Mouse (Mus musculus) gastrocnemius, postnatal 36 days (tissue): ENCODE data around the gene Cybrd1. TPM values are rescaled to one million over a fixed set of nuclear protein-coding genes. Genes with fewer than 3 reads are reported as not detected.

ENCODE experiments used
- DNase-seq, 2 experiments: peaks; one replicate each; pipeline ENCODE4 v3.0.0; 2022
- intact Hi-C: fragments of 180-260 bp; cut with DNase I; formaldehyde crosslinking; loops from one replicate; pipeline ENCODE4 v1.15.1; 2025
- total RNA-seq, 2 experiments: library from RNA; stranded (reverse); gene quantifications; 2 replicates each; pipeline ENCODE4 v1.2.3; 2021

Cybrd1 gene
- total RNA-seq, 2 experiments from 2014 or later: 0.35 to 0.46 TPM

DNA sequence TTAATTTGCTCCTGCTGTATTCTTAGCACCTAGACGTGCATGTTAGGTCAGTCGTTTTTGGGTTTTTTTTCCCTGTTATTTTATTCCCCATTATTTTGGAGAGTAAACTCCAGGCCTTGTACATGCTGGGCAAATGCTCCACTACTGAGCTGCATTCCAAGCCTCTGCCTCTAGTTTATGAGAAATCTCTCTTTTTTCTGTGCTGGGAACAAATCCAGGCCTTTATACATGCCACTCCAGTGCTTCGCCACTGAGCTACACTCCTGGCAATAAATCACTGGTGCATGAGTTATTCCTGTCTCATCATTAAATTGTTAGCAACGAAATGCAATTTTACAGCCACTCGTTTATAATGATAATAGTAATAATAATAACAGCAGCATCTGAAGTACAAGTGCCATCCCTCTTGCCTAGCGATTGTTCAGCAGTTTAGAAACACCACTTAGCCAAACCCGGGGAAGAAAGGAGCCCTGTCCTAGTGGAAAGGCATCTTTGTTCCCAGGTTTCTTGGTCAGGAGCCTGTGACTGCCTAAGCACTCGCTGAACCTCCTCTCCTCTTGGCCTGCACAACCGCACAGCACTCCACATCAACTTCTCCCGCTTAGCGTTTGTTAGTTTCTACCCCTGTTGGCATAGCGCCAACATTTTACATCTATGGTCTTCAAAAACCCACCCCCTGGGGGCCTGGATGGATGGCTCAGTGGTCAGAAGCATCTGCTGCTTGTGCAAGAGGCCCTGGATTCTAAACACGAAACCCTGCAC is 4.7 kb downstream of the Cybrd1 start:
- DNase-seq: no peak
- intact Hi-C loops: no loop called here

DNA sequence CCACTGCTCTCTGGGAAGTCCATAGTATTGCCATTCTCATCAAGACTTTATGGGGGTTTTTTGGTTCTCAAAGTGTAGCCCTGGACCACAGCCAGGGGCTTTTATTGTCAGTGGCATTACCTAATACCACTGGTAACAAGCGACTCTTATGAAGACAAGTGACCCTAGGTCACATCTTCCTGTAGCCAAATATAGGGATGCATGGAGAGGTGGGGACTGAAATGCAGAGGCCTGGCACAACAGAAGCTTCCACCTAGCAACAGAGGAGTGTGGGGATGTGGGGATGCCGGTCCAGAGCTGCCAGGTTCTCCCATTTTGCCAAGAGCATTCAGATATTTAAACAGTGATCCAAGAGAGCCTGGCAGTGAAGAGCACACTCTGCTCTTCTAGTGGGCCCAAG is 5.9 kb downstream of the Cybrd1 start:
- intact Hi-C loops: no loop called here
- DNase-seq: no peak

DNA sequence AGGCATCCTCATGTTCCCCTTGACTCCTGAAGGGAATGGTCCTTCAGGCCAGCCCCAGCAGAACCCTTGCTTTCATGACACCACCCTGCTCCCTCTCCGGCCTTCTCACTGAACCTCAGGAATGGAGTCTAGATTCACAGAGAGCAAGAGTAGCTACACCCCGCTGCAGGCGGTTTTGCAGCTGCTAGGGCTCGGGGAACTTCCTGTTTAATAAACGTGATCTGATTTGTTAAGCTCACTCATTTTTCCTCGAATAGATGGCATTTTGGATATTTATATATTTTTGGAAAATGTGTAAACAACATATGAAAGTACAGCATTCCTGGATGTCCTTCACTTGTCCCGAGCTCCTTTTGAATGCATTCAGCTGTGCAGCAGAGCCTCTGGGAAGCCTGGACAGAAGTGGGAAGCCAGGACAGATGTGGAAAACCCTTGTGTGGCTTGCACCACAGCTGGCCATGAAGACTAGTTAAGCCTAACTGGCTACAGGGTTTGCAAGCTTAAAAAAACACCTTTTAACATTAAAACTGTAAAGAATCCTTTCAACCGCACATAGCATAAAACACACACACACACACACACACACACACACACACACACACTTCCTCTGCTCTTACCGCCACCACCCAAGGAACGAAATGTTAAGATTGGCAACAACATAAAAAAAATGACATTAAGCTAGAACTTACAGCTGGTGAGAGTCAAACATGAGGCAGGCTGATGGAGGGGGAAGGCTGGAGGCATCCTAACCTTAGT is 10.2 kb downstream of the Cybrd1 start:
- no peak for DNase-seq
- intact Hi-C loops: no loop called here

DNA sequence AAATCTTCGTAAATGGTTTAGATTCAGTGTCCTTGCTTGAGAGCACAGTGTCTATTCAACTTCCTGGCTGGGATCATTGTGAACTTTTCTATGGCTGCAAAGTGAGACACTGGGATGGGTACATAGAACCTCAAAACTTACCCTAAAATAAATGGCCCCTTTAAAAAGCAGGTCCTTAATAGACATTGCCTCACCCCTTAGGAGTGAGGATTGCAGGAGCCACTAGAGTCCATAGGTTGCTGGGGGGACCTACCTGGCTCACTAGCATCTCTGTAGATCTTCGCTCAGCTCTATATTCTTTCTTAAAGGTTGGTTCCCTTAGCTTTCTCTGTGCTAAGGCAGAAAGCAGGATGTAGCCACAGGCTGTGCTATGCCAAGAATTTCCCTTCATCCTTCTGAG is 12.6 kb downstream of the Cybrd1 start:
- intact Hi-C loops: no loop called here
- DNase-seq: no peak

DNA sequence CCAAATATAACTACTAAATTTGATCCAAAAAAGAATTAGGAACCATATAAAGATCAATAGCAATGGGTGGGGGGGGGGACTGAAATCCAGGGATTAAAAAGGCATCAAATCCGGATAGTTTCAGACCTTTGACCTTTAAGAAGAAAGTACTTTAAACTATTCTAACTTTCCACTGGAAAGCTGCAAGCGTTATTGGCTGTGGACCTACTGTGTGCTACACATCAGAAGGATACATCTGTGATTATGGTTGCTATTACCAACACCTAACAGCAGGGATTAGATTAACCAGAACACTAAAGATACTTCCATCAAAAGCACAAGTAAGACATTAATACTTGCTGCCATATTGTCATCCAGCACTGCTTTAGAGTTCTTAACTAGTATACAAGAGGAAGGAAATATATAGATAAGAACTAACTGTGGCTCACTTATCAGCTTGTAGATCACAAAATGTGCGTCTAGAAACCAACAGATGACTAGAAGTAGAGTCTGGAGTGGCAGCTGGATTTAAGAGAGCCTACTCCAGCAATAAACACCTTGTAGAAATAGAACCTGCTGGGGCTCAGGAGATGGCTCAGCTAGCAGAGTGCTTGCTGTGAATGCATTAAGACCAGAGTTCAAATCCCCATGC is 14.3 kb downstream of the Cybrd1 start:
- DNase-seq: no peak
- intact Hi-C loops: no loop called here

DNA sequence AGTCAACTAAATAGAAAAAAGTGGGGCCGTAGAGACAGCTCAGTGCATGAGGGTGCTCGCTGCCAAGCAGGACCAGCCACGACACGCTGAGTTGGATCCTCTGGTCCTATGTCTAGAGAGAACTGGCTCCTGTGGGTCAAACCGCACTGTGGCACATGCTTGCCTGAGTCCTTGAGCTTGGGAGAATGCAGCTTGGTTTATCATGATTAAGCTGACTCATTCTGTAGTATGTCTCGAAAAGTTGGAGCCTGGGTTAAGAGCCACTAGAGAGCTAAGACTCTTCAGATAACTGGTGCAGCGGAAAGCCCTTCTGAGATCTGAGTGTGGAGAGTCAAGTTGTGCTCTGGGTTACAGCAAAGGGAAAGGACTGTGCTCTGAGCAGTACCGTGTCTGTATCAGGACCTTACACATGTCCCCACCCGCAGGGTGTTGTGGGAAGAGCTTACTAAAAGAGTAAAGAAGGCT is 16.4 kb downstream of the Cybrd1 start:
- DNase-seq: no peak
- intact Hi-C loops: no loop called here

DNA sequence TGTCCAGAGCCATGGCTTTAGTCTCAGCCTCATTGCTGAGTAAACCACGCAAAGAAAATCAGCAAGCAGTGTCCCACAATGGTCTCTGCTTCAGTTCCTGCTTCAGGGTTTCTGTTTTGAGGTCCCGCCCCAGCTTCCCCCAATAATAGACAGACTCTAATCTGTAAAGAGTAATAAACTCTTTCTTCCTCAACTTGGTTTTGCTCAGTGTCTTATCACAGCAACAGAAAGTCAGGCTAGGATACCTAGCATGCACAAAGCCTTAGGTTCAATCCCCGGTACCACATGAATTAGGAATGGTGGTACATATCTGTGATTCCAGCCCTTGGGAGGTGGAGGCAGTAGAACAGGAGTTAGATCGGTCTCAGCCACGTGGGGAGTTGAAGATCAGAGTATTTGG is 17.1 kb downstream of the Cybrd1 start:
- DNase-seq: no peak
- intact Hi-C loops: no loop called here

DNA sequence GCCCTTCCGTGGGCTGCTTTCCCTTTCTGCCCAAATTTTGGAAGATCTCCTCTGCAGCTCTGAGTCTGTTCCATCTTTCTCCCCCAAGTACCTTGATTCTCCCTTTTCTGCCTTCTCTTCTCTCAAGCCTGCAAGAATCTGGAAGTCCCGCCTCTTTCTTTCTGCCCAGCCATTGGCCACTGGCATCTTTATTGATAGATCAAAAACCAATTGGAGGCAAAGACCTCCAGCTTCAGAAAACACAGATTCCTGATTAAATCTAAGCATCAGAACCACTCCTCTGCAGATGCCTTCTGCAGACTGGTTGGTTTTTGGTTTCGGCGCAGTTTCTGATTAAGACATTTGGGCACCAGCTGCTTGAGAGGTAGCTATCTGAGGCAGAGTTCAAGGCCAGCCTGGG is 22.9 kb downstream of the Cybrd1 start:
- DNase-seq: no peak
- intact Hi-C loops: no loop called here

DNA sequence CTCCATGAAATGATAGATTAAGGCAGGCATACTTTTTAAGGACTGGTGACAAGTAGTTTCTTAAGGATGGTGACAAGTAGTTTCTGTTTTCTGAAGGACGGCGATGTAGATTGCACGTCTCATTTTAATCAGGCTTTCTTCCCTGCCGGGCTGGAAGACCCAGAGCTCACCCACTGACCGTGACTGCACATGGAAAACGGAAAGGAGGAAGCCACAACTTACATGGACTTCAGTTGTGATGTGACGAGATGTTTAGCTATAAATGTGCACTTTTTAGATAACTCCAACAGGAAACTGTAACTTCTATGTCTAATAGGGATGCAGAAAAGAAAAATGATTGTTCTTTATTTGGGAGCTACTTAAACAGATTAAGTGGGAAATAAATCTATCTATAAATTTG is 24.7 kb downstream of the Cybrd1 start:
- intact Hi-C loops: no loop called here
- DNase-seq: no peak

DNA sequence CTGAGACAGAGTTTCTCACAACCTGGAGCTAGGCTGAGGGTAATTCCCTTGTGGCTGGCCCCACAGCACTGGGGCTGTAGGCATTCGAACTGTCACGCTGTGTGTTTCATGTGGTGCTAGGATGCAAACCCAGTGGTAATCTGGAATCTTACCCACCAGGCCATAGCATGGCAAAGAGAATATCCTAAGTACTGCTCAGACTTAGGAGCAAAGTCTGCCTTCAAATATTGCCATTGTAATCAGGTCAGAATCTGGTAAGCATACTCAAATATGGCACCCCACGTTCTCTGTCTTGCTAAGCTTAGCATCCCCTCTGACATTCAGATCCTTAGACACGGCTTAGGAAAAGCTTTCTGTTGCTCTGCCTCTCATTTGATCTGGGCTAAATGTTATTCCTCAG is 28.1 kb downstream of the Cybrd1 start:
- no peak for DNase-seq
- intact Hi-C loops: no loop called here

DNA sequence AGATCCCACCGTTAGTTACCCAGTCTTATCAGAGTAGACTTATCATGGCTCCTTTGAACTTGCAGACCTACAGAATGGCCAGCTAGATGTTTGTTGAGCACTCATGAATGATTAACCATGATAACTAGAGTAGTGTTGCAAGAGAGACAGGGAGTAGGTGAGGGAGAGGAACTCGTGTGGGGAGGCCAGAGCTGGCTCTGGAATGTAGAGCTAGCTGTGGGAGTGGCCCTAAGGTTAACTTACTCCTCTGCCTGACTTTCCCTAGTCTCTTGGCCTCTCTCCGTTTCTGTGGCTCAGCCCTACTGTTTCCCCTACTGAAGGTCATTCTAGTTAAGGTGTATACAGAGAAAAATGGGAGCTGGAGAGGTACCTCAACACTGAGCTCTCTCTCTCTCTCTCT is 28.5 kb downstream of the Cybrd1 start:
- DNase-seq: no peak
- intact Hi-C loops: no loop called here

DNA sequence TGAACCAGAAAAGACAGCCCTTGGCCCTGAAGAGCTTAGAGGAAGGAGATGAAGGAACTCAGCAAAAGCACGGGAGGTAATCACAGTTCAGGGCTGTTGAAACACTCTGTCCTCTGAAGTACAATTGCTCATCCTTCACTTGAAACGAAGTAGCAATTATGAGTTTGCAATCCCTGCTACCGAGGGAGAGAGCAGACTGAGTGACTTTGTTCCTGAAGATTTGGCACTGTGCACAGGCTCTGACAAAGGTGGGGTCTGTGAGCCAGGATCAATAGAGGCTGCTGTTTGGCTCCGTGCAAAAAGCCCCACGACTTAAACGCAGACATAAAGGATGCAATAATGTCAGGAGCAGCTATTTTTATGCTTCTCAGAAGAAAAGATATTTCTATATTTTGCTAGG is 30.1 kb downstream of the Cybrd1 start:
- no peak for DNase-seq
- intact Hi-C loops: no loop called here

DNA sequence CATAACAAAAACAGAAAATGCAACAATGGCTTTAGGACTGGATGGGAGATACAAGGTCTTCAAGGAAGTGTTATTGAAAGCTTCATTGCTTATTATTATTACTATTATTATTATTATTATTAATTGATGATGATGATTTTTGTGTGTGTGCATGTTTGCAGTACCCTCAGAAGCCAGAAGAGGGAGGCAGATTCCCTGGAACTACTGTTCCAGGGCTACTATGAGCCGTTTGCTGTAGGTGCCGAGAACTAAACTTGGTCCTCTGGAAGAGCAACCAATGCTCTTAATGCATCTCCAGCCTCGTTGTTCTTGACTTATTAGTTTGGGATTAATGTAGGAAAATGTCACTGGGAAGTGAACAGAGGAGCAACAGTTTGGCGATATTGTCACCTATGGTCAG is 34.4 kb downstream of the Cybrd1 start:
- intact Hi-C loops: no loop called here
- no peak for DNase-seq

DNA sequence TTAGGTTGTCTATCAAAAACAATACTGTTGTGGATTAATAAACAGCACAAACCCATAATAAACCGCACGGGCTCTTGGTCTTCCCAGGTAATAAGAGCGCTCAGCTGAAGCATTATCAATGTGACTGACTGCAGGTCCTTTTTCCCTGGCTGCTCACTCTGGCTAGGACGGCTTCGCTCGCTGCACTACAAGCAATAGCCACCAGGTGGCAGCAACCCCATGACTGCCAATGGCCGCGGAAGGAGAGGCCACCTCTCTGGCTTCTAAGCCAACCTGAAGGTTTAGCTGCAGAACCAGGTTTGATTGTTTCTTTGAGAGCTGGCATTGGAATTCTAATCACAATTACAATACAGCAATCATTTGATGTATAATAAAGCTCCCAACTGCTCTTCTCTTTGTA is 37.8 kb downstream of the Cybrd1 start:
- peak; percentile 46 to 57 for DNase-seq
- intact Hi-C loops: loop anchor here (5.0 kb wide), 1 partner anchor 392 kb away; the partner anchor contains the start of gene Dlx2

DNA sequence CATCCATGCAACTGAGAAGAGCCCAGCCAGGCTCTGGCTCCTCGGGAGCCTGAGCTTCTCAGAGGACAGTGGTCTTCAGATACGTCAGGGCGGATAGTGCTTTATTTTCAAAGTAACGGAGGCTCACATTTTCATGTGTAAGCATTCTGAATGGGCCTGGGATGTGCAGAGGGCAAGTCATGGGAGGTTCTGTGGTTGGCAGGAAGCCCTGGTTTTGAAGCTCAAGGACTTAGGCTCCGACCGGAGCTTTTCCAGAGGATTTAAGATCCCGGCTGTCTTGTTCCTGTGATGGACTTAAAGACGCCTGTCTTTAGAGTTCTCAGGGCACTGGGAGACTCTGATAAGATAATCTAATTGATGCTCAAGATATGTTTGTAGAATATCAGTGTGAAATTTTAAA is 38.7 kb downstream of the Cybrd1 start:
- intact Hi-C loops: loop anchor here (5.0 kb wide), 1 partner anchor 391 kb away; the partner anchor contains the start of gene Dlx2

DNA sequence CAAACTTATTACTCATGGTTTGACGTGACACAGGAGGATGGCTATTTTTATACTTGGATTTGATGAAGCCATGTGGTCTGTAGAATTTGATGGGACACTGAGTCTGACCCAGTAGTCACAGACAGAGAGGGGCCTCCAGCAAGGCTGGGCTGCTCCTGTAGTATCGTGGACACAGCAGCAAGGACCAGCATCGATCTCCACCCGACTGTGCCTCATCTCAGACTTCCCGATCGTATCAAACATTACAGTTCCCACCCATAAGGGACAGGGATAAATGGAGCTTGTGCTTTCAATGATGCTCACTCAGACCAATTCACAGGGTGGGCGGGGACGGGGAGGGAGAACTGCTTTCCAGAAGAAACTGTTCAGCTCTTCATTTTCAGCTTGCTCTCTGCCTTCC is 40.2 kb downstream of the Cybrd1 start:
- no peak for DNase-seq
- intact Hi-C loops: loop anchor here (5.0 kb wide), 1 partner anchor 389 kb away; the partner anchor contains the start of gene Dlx2

More for the DNA sequence above, 38.7 kb downstream of the Cybrd1 start:
- no peak for DNase-seq

DNA sequence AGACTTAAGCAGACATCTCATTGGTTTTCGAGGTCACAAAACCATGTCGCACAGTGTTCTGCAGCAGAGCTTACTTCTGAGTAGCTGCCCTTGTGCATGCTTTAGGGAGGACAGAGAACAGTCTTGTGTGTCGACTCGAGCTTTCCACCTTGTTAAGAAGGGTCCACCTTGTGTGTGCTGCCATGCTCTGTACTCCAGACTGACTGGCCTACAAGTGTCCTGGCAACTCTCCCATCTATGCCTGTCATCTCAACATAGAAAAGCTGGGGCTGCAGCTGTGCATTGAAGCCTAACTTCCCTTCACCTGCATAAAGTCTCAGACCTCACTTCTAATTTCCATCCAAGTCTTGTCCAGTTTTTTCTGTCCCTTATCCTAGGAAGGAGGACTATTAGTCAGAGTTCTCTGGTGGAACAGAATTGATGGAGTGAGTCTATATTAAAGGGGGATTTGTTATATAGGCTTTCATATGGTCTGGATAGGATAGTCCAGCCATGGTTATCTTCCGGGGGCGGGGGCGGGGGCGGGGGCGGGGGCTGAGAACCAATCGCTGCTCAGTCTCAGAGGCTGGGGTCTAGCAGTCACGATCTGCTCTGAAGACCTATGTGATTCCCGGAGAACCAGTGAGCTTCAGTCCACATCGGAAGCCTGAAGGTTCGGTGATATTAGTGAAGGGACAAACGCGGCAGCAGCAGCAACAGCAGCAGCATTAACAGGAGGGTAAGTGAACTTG is 42.0 kb downstream of the Cybrd1 start:
- intact Hi-C loops: loop anchor here (5.0 kb wide), 1 partner anchor 388 kb away; the partner anchor contains the start of gene Dlx2
- no peak for DNase-seq

DNA sequence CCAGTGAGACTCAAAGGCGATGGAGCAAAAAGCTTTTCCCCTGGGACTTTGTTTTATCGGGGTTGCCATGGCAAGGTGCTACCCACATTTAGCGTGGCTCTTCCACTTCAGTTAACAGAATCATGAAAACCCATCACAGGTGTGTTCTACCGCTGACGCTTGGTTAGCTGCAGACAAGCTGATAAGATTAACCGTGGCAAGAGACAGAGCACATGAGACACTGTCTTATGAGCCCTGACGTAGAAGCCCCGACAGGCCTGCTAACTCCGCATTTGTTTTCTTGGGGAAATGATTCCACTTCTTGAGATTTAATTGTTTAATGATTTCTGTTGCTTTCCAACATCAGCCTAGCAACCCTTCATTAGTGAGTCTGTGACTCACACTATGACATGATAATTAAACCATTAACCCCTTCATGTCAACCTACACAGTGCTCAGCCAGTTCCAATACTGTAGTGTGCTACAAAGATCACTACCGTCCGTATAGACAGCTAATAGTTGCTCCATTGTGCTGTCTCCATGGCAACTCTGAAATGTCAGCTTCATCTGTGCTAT is 42.7 kb downstream of the Cybrd1 start:
- no peak for DNase-seq
- intact Hi-C loops: no loop called here

DNA sequence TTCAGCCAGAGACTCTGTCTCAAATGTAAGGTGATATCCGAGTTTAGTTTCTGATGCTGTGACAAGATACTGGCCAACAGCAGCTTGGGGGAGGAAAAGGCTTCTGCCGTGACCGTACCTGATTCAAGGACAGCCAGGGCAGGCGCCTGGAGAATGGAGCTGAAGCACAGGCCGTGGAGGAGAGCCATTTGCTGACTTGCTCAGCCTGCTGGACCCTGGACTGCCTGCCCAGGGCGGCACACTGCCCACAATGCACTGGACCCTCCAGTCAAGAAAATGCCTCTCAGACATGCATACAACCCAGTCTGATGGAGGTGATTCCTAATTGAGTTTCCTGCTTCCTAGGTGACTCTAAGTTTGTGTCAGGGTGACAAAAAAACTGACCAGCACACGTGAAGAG is 43.8 kb downstream of the Cybrd1 start:
- intact Hi-C loops: no loop called here

More for the DNA sequence above, 43.8 kb downstream of the Cybrd1 start:
- no peak for DNase-seq
